In genomic region chr11:97744063-97744717, GRCm38 (mm10) we compare ENCODE assay signal across 8 mouse cellular contexts. TPM values are rescaled to one million over a fixed set of nuclear protein-coding genes. Genes with fewer than 3 reads are reported as not detected.
DNase-seq lines count a peak whose midpoint lies in the region; ATAC-seq and TF ChIP-seq lines count a peak whose summit lies in the region.

Pip4k2b (minus strand) TSS chr11:97744704.

- H3K4me1 ChIP-seq in embryonic fibroblast, embryonic 13.5 days (ENCODE audit: control insufficient read depth, insufficient read depth, low read length) = peaks cover 16% of the 10 kb centered on the region
- peaks cover 27% of the 10 kb centered on the region for H3K4me1 ChIP-seq in heart, embryonic 10.5 days
- H3K4me1 ChIP-seq in lung, embryonic 16.5 days (replicated peaks; ENCODE audit: control insufficient read depth, insufficient read depth, low read length) = peaks cover 15% of the 10 kb centered on the region
- peaks cover 15% of the 10 kb centered on the region; the same call in 1 of the 2 replicates for H3K4me1 ChIP-seq in spleen, adult 2 months (ENCODE audit: control insufficient read depth, insufficient read depth, insufficient read length)

- peak; percentile 32; the same call in 1 of the 2 replicates for ATAC-seq in cerebellum, adult (ENCODE audit: insufficient number of reproducible peaks, low FRiP score, low TSS enrichment)
- ATAC-seq in lung, embryonic 16.5 days (ENCODE audit: low read depth) = peak; percentile 27

- H3K4me3 ChIP-seq in embryonic fibroblast, embryonic 13.5 days (ENCODE audit: insufficient read depth, low read length) = peak within 1 kb of the TSS; percentile 94
- peak within 1 kb of the TSS; percentile 91 for H3K4me3 ChIP-seq in heart, embryonic 10.5 days
- peak within 1 kb of the TSS; percentile 72 for H3K4me3 ChIP-seq in layer of hippocampus, adult 2 months
- peak within 1 kb of the TSS; percentile 86 for H3K4me3 ChIP-seq in lung, embryonic 16.5 days (ENCODE audit: low read length)
- peak within 1 kb of the TSS; percentile 100 for H3K4me3 ChIP-seq in spleen, adult 2 months (ENCODE audit: extremely low read depth, insufficient read depth, insufficient read length)

- H3K27me3 ChIP-seq in heart, embryonic 10.5 days (ENCODE audit: insufficient read depth, poor library complexity, severe bottlenecking) = no peaks in the 10 kb centered on the region
- H3K27me3 ChIP-seq in lung, embryonic 16.5 days (ENCODE audit: control insufficient read depth, insufficient read depth, low read depth, low read length) = no peaks in the 10 kb centered on the region
- H3K27me3 ChIP-seq in spleen, adult 2 months (ENCODE audit: control insufficient read depth, insufficient read depth, low read length) = no peaks in the 10 kb centered on the region

- TF ChIP-seq POLR2A in embryonic fibroblast, embryonic 13.5 days (IDR thresholded peaks at IDR 0.05; ENCODE audit: low read depth, low read length) = peak; percentile 52; the same call in 1 of the 2 replicates
- TF ChIP-seq POLR2A in spleen, adult 2 months (IDR thresholded peaks at IDR 0.05; ENCODE audit: low read depth, low read length) = no peak

- H3K36me3 ChIP-seq in heart, embryonic 10.5 days = peaks cover 30% of the 10 kb centered on the region
- H3K36me3 ChIP-seq in lung, embryonic 16.5 days (ENCODE audit: control insufficient read depth, insufficient read depth, low read length) = peaks cover 9% of the 10 kb centered on the region
- peaks cover 8% of the 10 kb centered on the region; the same call in 1 of the 2 replicates for H3K36me3 ChIP-seq in spleen, adult 2 months (ENCODE audit: control insufficient read depth, insufficient read depth, low read length)

- WGBS in heart, embryonic 10.5 days = under 1% methylated on average over 62 of the region's 63 CpGs
- under 1% methylated on average over 61 of the region's 63 CpGs for WGBS in lung, embryonic 16.5 days
- under 1% methylated on average over 60 of the region's 63 CpGs for WGBS in spleen, adult 2 months

- peak within 1 kb of the TSS; percentile 95 for H3K9ac ChIP-seq in lung, embryonic 16.5 days (ENCODE audit: low read length)

- no peaks in the 10 kb centered on the region for H3K9me3 ChIP-seq in heart, embryonic 10.5 days
- no peaks in the 10 kb centered on the region for H3K9me3 ChIP-seq in lung, embryonic 16.5 days (ENCODE audit: control insufficient read depth, low read length)

- DNase-seq in cerebellum, adult 11 months = no peak
- DNase-seq in Muller cell, postnatal 12 days (ENCODE audit: inconsistent ontology term) = peak; percentile 29
- DNase-seq in heart, embryonic 10.5 days (ENCODE audit: low spot score) = no peak
- no peak for DNase-seq in layer of hippocampus, adult 2 months (ENCODE audit: low spot score in 2 of 2)
- peak in 1 of 2 experiments; percentile 63 for DNase-seq in spleen, adult 2 months (ENCODE audit: low read depth in 1 of 2, low spot score in 2 of 2)

- peak within 1 kb of the TSS; percentile 80 for H3K4me2 ChIP-seq in lung, embryonic 16.5 days (ENCODE audit: low read depth, low read length)

- peak within 1 kb of the TSS; percentile 96 for H3K27ac ChIP-seq in embryonic fibroblast, embryonic 13.5 days (ENCODE audit: insufficient read depth, low read length)
- H3K27ac ChIP-seq in heart, embryonic 10.5 days = peak within 1 kb of the TSS; percentile 99
- peak within 1 kb of the TSS; percentile 98 for H3K27ac ChIP-seq in layer of hippocampus, adult 2 months
- H3K27ac ChIP-seq in lung, embryonic 16.5 days (ENCODE audit: low read length) = peak within 1 kb of the TSS; percentile 96
- H3K27ac ChIP-seq in spleen, adult 2 months (ENCODE audit: insufficient read depth, low read length) = peak within 1 kb of the TSS; percentile 100

- no peak for TF ChIP-seq CTCF in embryonic fibroblast, embryonic 13.5 days (IDR thresholded peaks at IDR 0.05; ENCODE audit: borderline replicate concordance, insufficient read depth, low read length)
- no peak for TF ChIP-seq CTCF in layer of hippocampus, adult 2 months (conservative IDR thresholded peaks at IDR 0.05)
- no peak for TF ChIP-seq CTCF in spleen, adult 2 months (IDR thresholded peaks at IDR 0.05; ENCODE audit: extremely low read depth, insufficient read depth, insufficient read length, insufficient replicate concordance)

RNA-seq across cellular contexts. Expression of gene Pip4k2b, which starts in this region (rescaled TPM):
- 40.7 and 42.6 TPM in 2 replicates for polyA plus RNA-seq in embryonic fibroblast, embryonic 13.5 days (2011; ENCODE audit: insufficient read length, low read depth, missing spikeins)
- polyA plus RNA-seq in heart, embryonic 10.5 days (2016; fragmentation: Nextera tagmentation; extraction: Ambion mirVana) = 0.96 and 1.3 TPM in 2 replicates
- total RNA-seq in layer of hippocampus, adult 2 months (2021) = 100 to 1,000 TPM; 106 to 109 TPM
- 1.3 and 2.2 TPM in 2 replicates for polyA plus RNA-seq in lung, embryonic 16.5 days (2015; fragmentation: Nextera tagmentation; extraction: Ambion mirVana)
- polyA plus RNA-seq in spleen, adult 2 months (2012; rRNA removed) = 17.6 and 19.1 TPM in 2 replicates
